Mouse (Mus musculus): ENCODE data around the gene Serpinh1. TPM values are rescaled to one million over a fixed set of nuclear protein-coding genes. Genes with fewer than 3 reads are reported as not detected.

Serpinh1 gene
- total RNA-seq, 2 experiments from 2014 or later, result 69.4 to 103 TPM

Other genes starting within 250 kb of the Serpinh1 start
- gene Uvrag, start 212.1 kb downstream of the Serpinh1 start, total RNA-seq (2021), result 1 to 10 TPM; 8.6 to 9.7 TPM
- 10 to 100 TPM; 44.6 to 70.1 TPM for gene Dgat2, start 170.5 kb downstream of the Serpinh1 start, total RNA-seq (2021)
- gene Mogat2, start 114.6 kb downstream of the Serpinh1 start, total RNA-seq (2021), result not detected
- 1 to 10 TPM; 3.1 to 3.4 TPM for gene Map6, start 85.8 kb downstream of the Serpinh1 start, total RNA-seq (2021)
- 1 to 10 TPM; 2.6 to 4.6 TPM for gene Gdpd5, start 28.2 kb upstream of the Serpinh1 start, total RNA-seq (2021)
- gene Klhl35, start 112.8 kb upstream of the Serpinh1 start, total RNA-seq (2021), result not detected
- 100 to 1,000 TPM; 210 to 242 TPM for gene Rps3, start 130.5 kb upstream of the Serpinh1 start, total RNA-seq (2021)
- gene Arrb1, start 182.2 kb upstream of the Serpinh1 start, total RNA-seq (2021), result 1 to 10 TPM; 7.8 to 8.6 TPM

Measured in gastrocnemius, postnatal 36 days (tissue).